Mouse (Mus musculus): ENCODE data around the gene Neo1.

DNA sequence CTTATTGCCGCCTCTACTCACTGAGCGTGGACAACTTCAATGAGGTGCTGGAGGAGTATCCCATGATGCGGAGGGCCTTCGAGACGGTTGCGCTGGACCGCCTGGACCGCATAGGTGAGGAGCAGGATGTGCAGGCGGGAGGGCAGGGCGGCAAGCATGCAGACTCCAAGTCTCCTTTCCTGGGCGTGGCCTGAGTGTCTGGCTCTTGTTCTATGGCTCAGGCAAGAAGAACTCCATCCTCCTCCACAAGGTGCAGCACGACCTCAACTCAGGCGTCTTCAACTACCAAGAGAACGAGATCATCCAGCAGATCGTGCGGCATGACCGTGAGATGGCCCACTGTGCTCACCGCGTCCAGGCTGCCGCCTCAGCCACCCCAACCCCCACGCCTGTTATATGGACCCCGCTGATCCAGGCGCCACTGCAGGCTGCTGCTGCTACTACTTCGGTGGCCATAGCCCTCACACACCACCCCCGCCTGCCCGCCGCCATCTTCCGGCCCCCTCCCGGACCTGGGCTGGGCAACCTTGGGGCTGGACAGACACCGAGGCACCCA is 177.1 kb downstream of the Neo1 start:
- TF ChIP-seq NRF1 (IDR thresholded peaks at IDR 0.05; ENCODE audit: low read depth, low read length) = no peak
- no peak for TF ChIP-seq CTCF (conservative IDR thresholded peaks at IDR 0.05 in 1 of 2, IDR thresholded peaks at IDR 0.05 in 1 of 2; ENCODE audit: low read depth in 2 of 2, low read length in 2 of 2)
- no peak for TF ChIP-seq POLR2A (IDR thresholded peaks at IDR 0.05; ENCODE audit: low read depth, low read length)
- TF ChIP-seq EP300 (IDR thresholded peaks at IDR 0.05; ENCODE audit: low read length) = no peak
- TF ChIP-seq RCOR1 (conservative IDR thresholded peaks at IDR 0.05; ENCODE audit: low read depth, low read length) = no peak
- TF ChIP-seq MAX (IDR thresholded peaks at IDR 0.05; ENCODE audit: low read length) = no peak
- TF ChIP-seq ETS1 (conservative IDR thresholded peaks at IDR 0.05; ENCODE audit: low read depth, low read length) = no peak
- no peak for TF ChIP-seq MXI1 (IDR thresholded peaks at IDR 0.05; ENCODE audit: low read depth, low read length)
- TF ChIP-seq JUND (conservative IDR thresholded peaks at IDR 0.05; ENCODE audit: low read depth, low read length) = no peak
- TF ChIP-seq SIN3A (IDR thresholded peaks at IDR 0.05; ENCODE audit: low read length) = no peak
- no peak for TF ChIP-seq MEF2A (IDR thresholded peaks at IDR 0.05; ENCODE audit: borderline replicate concordance, low read depth, low read length)
